Mouse (Mus musculus): Measurements from ENCODE around the gene Gm19935.
A peak's percentile ranks its signal among the peaks of the same experiment; 100 is the strongest.

Gene Gm19935

GRCm38 (mm10) chr8:90829825-90830224 is 12.6 kb upstream of the Gm19935 start:
- no peak for DNase-seq (ENCODE audit: extremely low spot score)

- peak; percentile 37 for DNase-seq (ENCODE audit: extremely low spot score)
Measured at GRCm38 (mm10) chr8:90828987-90829740, 12.0 kb upstream of the Gm19935 start.

- peak; percentile 95 for DNase-seq (ENCODE audit: extremely low spot score)
Measured at GRCm38 (mm10) chr8:90828181-90828986, 11.2 kb upstream of the Gm19935 start, which contains the start of gene Chd9. Gene Chd9 (plus strand): TSS chr8:90828352.

GRCm38 (mm10) chr8:90825459-90825871 is 8.3 kb upstream of the Gm19935 start:
- DNase-seq (ENCODE audit: extremely low spot score) = no peak

GRCm38 (mm10) chr8:90822443-90822842 is 5.2 kb upstream of the Gm19935 start:
- peak; percentile 34 for DNase-seq (ENCODE audit: extremely low spot score)

- no peak for DNase-seq (ENCODE audit: extremely low spot score)
Measured at GRCm38 (mm10) chr8:90820321-90820696, 3.1 kb upstream of the Gm19935 start.

GRCm38 (mm10) chr8:90819561-90820320 is 2.5 kb upstream of the Gm19935 start:
- no peak for DNase-seq (ENCODE audit: extremely low spot score)

GRCm38 (mm10) chr8:90816061-90816882 is 921 bp downstream of the Gm19935 start:
- no peak for DNase-seq (ENCODE audit: extremely low spot score)

GRCm38 (mm10) chr8:90813602-90814320 is 3.4 kb downstream of the Gm19935 start:
- no peak for DNase-seq (ENCODE audit: extremely low spot score)

- no peak for DNase-seq (ENCODE audit: extremely low spot score)
Measured at GRCm38 (mm10) chr8:90799473-90799872, 17.7 kb downstream of the Gm19935 start.

- peak; percentile 81 for DNase-seq (ENCODE audit: extremely low spot score)
Measured at GRCm38 (mm10) chr8:90794990-90795861, 22.0 kb downstream of the Gm19935 start.

GRCm38 (mm10) chr8:90793710-90794109 is 23.5 kb downstream of the Gm19935 start:
- DNase-seq (ENCODE audit: extremely low spot score) = peak; percentile 76

GRCm38 (mm10) chr8:90791616-90792015 is 25.6 kb downstream of the Gm19935 start:
- no peak for DNase-seq (ENCODE audit: extremely low spot score)

- DNase-seq (ENCODE audit: extremely low spot score) = no peak
Measured at GRCm38 (mm10) chr8:90769791-90770190, 47.4 kb downstream of the Gm19935 start.
